Mouse (Mus musculus): ENCODE data around the gene Ndufv1.
"Not testable (repeated sequence)": the region's sequence is repeated elsewhere in the genome, so short reads cannot be mapped to it uniquely, and the experiment has no call there.

The Ndufv1 gene

GRCm38 (mm10) chr19:4042124-4042523 is 29.5 kb upstream of the Ndufv1 start:
- DNase-seq (ENCODE audit: low read depth) = no peak

- DNase-seq (ENCODE audit: low read depth) = not testable (repeated sequence)
These were observed 28.9 kb upstream of the Ndufv1 start for GRCm38 (mm10) chr19:4041500-4041899.

DNA sequence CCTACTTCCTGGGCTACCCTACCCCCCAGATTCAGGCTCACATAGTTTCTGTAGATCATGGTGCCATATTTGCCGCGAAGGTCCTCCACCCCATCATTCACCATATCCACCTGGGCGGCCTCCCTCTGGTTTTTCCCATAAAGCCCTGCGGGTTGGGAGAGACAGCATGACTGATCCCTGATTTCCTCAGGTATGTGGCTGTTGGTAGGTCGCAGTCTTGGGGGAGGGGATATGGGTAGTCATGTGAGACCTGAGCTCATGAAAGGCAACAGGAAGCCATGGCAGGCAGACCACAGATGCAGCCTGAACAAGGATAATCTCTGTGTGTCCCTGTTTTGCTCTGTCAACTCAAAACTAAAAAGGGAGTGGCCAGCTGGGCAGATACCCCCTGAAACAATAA is 28.3 kb upstream of the Ndufv1 start:
- DNase-seq (ENCODE audit: low read depth) = not testable (repeated sequence)

DNA sequence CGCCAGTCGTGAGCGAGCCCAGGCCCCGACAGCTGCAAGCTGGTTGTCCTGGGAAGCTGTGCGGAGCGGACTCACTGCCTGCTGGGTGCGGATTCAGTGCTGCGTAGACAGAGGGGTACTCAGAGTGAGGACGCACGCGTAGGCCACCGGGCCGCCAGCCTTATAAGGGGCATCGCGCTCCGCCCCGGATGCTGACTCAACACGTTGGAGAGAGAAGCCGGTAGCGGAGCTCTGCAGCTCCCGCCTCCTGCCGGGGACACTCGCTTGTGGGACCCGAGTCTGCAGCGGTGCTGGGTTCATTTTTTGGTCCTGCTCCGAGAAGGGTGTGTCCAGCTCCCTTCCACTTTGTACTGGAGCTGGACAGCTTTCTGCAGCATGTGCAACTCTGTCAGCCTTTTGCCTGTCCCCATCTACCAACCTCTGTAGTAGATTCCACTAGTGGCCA is 25.2 kb upstream of the Ndufv1 start, which contains the start of gene Gstp1:
TSS of gene Gstp1 (minus strand) at position 198 of the 445 bp plus-strand sequence.
- DNase-seq (ENCODE audit: low read depth) = peak; percentile 90

- not testable (repeated sequence) for DNase-seq (ENCODE audit: low read depth)
These were observed 24.7 kb upstream of the Ndufv1 start for GRCm38 (mm10) chr19:4037154-4037787.

DNA sequence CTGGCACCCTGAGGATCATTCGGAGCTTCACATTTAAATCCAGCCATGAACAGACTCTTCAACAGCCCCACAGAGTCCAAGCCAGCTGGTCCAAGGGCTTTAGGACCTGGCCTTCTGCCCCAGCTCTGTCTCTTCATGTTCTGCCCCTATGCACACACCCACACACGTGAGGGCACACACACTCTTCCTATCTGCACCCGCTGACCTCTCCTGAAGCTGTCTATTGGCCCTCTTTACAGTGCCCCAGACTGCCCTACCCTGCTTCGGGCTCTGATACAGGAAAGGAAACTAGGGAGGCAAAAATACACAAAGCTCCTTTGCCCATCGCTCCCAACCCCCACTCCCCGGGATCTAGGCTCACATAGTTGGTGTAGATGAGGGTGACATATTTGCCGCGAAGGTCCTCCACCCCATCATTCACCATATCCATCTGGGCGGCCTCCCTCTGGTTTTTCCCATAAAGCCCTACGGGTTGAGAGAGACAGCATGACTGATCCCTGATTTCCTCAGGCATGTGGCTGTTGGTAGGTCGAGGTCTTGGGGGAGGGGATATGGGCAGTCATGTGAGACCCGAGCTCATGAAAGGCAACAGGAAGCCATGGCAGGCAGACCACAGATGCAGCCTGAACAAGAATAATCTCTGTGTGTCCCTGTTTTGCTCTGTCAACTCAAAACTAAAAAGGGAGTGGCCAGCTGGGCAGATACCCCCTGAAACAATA is 23.9 kb upstream of the Ndufv1 start:
- DNase-seq (ENCODE audit: low read depth) = no peak

GRCm38 (mm10) chr19:4033742-4034141 is 21.1 kb upstream of the Ndufv1 start:
- DNase-seq (ENCODE audit: low read depth) = no peak

GRCm38 (mm10) chr19:4033298-4033697 is 20.7 kb upstream of the Ndufv1 start:
- DNase-seq (ENCODE audit: low read depth) = no peak

- no peak for DNase-seq (ENCODE audit: low read depth)
These were observed 20.1 kb upstream of the Ndufv1 start for GRCm38 (mm10) chr19:4032668-4033067.

- no peak for DNase-seq (ENCODE audit: low read depth)
These were observed 15.0 kb upstream of the Ndufv1 start for GRCm38 (mm10) chr19:4027576-4027975.

GRCm38 (mm10) chr19:4023185-4023584 is 10.6 kb upstream of the Ndufv1 start:
- no peak for DNase-seq (ENCODE audit: low read depth)

DNA sequence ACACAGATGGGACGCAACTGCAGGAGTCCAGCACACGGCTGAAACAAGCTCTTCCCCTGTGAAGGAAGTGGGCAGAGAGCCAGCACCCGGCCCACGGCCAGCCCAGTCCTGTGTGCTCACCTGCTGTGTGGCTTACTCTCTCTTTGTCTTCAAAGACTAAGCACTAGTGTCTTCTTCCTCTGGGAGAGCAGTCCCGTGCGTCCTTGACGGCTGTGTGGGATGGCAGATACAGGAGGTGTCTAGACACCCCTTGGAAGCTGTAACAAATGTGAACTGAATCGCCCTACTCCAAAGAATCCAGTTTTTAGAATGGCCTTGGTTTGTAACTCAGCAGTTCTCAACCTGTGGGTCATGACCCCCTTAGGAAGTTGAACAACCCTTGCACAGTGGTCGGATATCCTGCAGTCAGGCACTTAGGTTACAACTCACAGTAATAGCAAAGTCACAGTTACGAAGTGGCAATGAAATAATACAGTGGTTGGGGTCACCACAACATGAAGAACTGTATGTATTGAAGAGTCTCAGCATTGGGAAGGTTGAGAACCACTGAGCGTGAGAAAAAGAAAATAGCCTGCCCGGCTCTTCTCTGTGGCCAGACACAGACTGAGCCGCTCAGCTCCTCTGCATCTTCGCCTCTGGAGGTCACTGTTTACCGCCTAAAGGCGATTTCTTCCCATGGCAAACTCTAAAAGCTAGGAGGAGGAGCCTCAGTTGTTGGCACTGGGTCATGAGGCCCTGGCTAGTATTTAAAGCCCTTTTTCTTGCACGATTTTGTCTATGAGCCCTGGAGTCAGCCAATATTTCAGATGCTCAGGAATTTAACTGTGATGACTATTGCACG is 6.4 kb upstream of the Ndufv1 start:
- DNase-seq (ENCODE audit: low read depth) = peak; percentile 81

GRCm38 (mm10) chr19:4017921-4018587 is 5.4 kb upstream of the Ndufv1 start:
- no peak for DNase-seq (ENCODE audit: low read depth)

- no peak for DNase-seq (ENCODE audit: low read depth)
These were observed 3.0 kb upstream of the Ndufv1 start for GRCm38 (mm10) chr19:4015635-4016034.

DNA sequence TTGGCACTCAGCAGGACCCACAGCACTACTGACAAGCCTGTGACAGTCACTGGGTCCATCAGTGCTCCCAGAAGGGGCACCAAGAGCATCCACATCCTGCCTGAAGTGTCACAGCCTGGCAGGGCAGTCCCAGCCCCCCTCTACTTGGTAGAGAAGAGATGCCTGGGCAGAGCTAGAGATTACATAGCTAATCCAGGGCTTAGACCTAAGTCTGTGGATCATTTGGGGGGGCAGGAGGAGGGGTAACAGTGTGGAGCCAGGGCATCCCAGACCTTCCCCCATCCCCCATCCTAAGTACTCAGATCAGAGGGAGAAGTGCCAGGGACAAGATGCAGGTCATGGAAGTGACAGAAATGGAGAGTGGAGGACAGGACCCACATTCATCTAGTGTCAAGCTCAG is 2.2 kb upstream of the Ndufv1 start:
- DNase-seq (ENCODE audit: low read depth) = no peak

- DNase-seq (ENCODE audit: low read depth) = no peak
These were observed 460 bp upstream of the Ndufv1 start for GRCm38 (mm10) chr19:4013066-4013465.

DNA sequence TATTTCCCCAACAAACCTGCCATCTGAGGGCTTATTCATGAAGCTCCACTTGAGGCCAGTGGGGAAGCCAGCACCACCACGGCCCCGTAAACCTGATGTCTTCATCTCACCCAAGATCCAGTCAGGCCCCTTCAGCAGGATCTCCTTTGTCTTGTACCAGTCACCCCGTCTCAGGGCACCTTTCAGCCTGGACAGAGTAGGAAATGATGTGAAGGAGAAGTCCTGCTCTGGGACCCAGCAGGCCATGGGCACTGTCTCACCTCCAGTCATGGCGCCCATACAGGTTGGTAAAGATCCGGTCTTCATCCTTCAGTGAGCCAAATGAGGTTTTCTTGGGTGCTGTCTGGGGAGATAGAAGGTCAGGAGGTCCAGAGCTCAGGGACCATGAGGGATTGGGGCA is 1.5 kb downstream of the Ndufv1 start:
- DNase-seq (ENCODE audit: low read depth) = no peak

DNA sequence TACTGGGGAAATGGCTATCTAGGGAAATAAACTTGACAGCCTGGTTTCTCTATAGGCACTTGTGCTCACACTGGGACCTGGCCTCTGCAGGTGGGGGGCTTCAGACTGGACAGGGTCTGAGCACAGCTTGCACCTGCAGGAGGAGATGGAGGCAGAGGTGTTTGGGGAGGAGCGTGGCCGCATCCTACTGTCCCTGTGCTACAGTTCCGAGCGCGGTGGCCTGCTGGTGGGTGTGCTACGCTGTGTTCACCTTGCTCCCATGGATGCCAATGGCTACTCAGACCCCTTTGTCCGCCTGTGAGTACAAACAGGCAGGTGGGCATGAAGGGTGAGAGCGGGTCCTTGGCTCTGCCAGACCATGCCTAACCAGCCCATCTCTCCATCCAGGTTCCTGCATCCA is 6.6 kb downstream of the Ndufv1 start:
- no peak for DNase-seq (ENCODE audit: low read depth)

- no peak for DNase-seq (ENCODE audit: low read depth)
These were observed 7.5 kb downstream of the Ndufv1 start for GRCm38 (mm10) chr19:4005091-4005490.

DNA sequence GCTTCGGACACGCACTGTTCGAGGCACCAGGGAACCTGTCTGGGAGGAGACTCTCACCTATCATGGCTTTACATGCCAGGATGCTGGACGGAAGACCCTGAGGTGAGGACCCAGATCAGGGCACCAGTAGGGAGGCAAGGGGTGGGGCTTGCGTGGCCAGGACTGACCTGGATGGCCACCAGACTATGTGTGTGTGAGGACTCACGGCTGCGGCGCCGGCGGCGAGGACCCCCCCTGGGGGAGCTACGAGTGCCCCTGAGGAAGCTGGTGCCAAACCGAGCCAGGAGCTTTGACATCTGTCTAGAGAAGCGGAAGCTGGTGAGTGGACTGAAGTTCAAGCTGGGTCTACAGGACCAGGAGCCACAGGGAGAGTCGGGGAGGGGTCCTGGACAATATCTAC is 8.3 kb downstream of the Ndufv1 start:
- DNase-seq (ENCODE audit: low read depth) = no peak

- DNase-seq (ENCODE audit: low read depth) = no peak
These were observed 9.0 kb downstream of the Ndufv1 start for GRCm38 (mm10) chr19:4003641-4004040.

DNA sequence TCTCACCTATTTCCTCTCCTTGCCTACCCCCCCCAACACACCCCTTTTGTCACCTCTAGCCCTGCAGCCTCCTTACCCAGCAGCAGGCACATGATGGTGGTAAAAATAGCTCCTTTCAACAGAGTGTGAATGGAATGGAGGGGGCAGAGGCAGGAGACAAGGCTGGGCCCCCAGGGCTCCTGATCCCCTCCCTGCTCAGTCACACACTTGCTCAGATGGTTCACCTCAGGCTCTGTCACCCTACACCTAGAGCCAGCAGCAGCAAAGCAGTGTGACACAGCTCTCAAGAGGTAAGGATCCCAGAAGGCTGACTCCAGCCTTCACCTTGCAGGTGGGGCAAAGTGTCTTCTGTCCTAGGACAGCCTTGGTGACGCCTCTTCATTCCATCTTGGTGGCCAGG is 9.5 kb downstream of the Ndufv1 start, which contains the start of gene Doc2g:
TSS of gene Doc2g (plus strand) at position 202 of the 400 bp plus-strand sequence.
- DNase-seq (ENCODE audit: low read depth) = no peak
